ENCODE assay signal across 8 mouse cellular contexts in genomic region chr5:114139175-114139574, GRCm38 (mm10). TPM values are rescaled to one million over a fixed set of nuclear protein-coding genes. Genes with fewer than 3 reads are reported as not detected.
A peak's percentile ranks its signal among the peaks of the same experiment; 100 is the strongest.
DNase-seq lines count a peak whose midpoint lies in the region; ATAC-seq and TF ChIP-seq lines count a peak whose summit lies in the region.

No protein-coding gene starts in this region.

- no peak overlapping the region for H3K4me3 ChIP-seq in intestine, embryonic 16.5 days (ENCODE audit: low read length)
- H3K4me3 ChIP-seq in left cerebral cortex, adult 2 months, result no peak overlapping the region
- H3K4me3 ChIP-seq in midbrain, embryonic 12.5 days, result no peak overlapping the region
- H3K4me3 ChIP-seq in stomach, postnatal 0 days (ENCODE audit: low read depth, low read length), result no peak overlapping the region

- peak; percentile 82 for ATAC-seq in intestine, embryonic 16.5 days
- peak; percentile 69 for ATAC-seq in midbrain, embryonic 12.5 days (ENCODE audit: low FRiP score, low read depth)
- peak; percentile 76 for ATAC-seq in stomach, postnatal 0 days (ENCODE audit: low FRiP score, low TSS enrichment)
- ATAC-seq in erythroid progenitor cell, adult 5-6 weeks (replicated peaks; ENCODE audit: low FRiP score, poor library complexity, severe bottlenecking), result no peak

- WGBS in intestine, embryonic 16.5 days, result 28% methylated on average over 9 of the region's 9 CpGs
- 39% methylated on average over 9 of the region's 9 CpGs for WGBS in midbrain, embryonic 12.5 days
- 41% methylated on average over 9 of the region's 9 CpGs for WGBS in stomach, postnatal 0 days

- H3K4me1 ChIP-seq in intestine, embryonic 16.5 days (ENCODE audit: control insufficient read depth, insufficient read depth, low read length), result peaks cover 32% of the 10 kb centered on the region
- H3K4me1 ChIP-seq in midbrain, embryonic 12.5 days, result peaks cover 23% of the 10 kb centered on the region
- no peaks in the 10 kb centered on the region for H3K4me1 ChIP-seq in stomach, postnatal 0 days (replicated peaks; ENCODE audit: control insufficient read depth, insufficient read depth)

- intact Hi-C loops in left cerebral cortex, adult 2 months (cut with DNase I), result no loop called here

- DNase-seq in adrenal gland, postnatal 14 days, result peak; percentile 96
- peak; percentile 42 to 73 for DNase-seq in cerebellum, postnatal 25 days
- peak; percentile 100 for DNase-seq in heart, adult 11 months
- peak; percentile 56 to 75 for DNase-seq in left cerebral cortex, adult 2 months (ENCODE audit: extremely low spot score in 1 of 2, low spot score in 2 of 2)
- peak; percentile 89 for DNase-seq in stomach, postnatal 0 days (ENCODE audit: low spot score)

- peak overlapping the region; percentile 38; the same call in 1 of the 2 replicates for H3K4me2 ChIP-seq in intestine, embryonic 16.5 days (ENCODE audit: low read depth, low read length)
- H3K4me2 ChIP-seq in midbrain, embryonic 12.5 days (replicated peaks), result 0 out of 2 replicates have a peak overlapping the region, but pooled peaks have one; percentile 3
- no peak overlapping the region for H3K4me2 ChIP-seq in stomach, postnatal 0 days (replicated peaks; ENCODE audit: low read depth)

- no peak for TF ChIP-seq CTCF in left cerebral cortex, adult 2 months (IDR thresholded peaks at IDR 0.05)
- no peak for TF ChIP-seq CTCF in stomach, postnatal 0 days (IDR thresholded peaks at IDR 0.05; ENCODE audit: low read depth)

- TF ChIP-seq EP300 in stomach, postnatal 0 days (optimal IDR thresholded peaks at IDR 0.05), result no peak

- H3K27ac ChIP-seq in intestine, embryonic 16.5 days (ENCODE audit: low read length), result peak overlapping the region; percentile 90
- H3K27ac ChIP-seq in left cerebral cortex, adult 2 months, result peak overlapping the region; percentile 54
- H3K27ac ChIP-seq in midbrain, embryonic 12.5 days (replicated peaks), result peak overlapping the region; percentile 65
- H3K27ac ChIP-seq in stomach, postnatal 0 days (replicated peaks), result peak overlapping the region; percentile 86

- H3K9ac ChIP-seq in intestine, embryonic 16.5 days (ENCODE audit: low read depth, low read length), result 0 out of 2 replicates have a peak overlapping the region, but pooled peaks have one; percentile 20
- no peak overlapping the region; the same call in 1 of the 2 replicates for H3K9ac ChIP-seq in midbrain, embryonic 12.5 days (replicated peaks)
- no peak overlapping the region for H3K9ac ChIP-seq in stomach, postnatal 0 days (ENCODE audit: low read length)

- H3K36me3 ChIP-seq in intestine, embryonic 16.5 days (ENCODE audit: control insufficient read depth, insufficient read depth, low read length), result no peaks in the 10 kb centered on the region
- H3K36me3 ChIP-seq in midbrain, embryonic 12.5 days, result peaks cover 16% of the 10 kb centered on the region
- H3K36me3 ChIP-seq in stomach, postnatal 0 days (ENCODE audit: control insufficient read depth, insufficient read depth, low read length), result no peaks in the 10 kb centered on the region

- no peaks in the 10 kb centered on the region for H3K27me3 ChIP-seq in intestine, embryonic 16.5 days (replicated peaks; ENCODE audit: control insufficient read depth, insufficient read depth, low read length)
- no peaks in the 10 kb centered on the region for H3K27me3 ChIP-seq in midbrain, embryonic 12.5 days
- H3K27me3 ChIP-seq in stomach, postnatal 0 days (ENCODE audit: control insufficient read depth, insufficient read depth, low read length), result no peaks in the 10 kb centered on the region

- H3K9me3 ChIP-seq in intestine, embryonic 16.5 days (ENCODE audit: control insufficient read depth, low read length), result no peaks in the 10 kb centered on the region
- H3K9me3 ChIP-seq in midbrain, embryonic 12.5 days, result no peaks in the 10 kb centered on the region
- no peaks in the 10 kb centered on the region for H3K9me3 ChIP-seq in stomach, postnatal 0 days (ENCODE audit: control insufficient read depth, low read length)

RNA-seq across cellular contexts. Expression of gene Acacb, which starts 7.2 kb away (rescaled TPM):
- 121 and 148 TPM in 2 replicates for total RNA-seq in adrenal gland, postnatal 14 days (2021)
- 1.1 and 1.4 TPM in 2 replicates for polyA plus RNA-seq in intestine, embryonic 16.5 days (2015; fragmentation: Nextera tagmentation; extraction: Ambion mirVana)
- 1 to 10 TPM; 4.4 to 5.3 TPM for total RNA-seq in left cerebral cortex, adult 2 months (2021)
- polyA plus RNA-seq in midbrain, embryonic 12.5 days (2016; fragmentation: Nextera tagmentation; extraction: Ambion mirVana), result 2.5 and 3.1 TPM in 2 replicates
- 1.3 and 1.4 TPM in 2 replicates for polyA plus RNA-seq in stomach, postnatal 0 days (2015; fragmentation: Nextera tagmentation; extraction: Ambion mirVana)
- total RNA-seq in erythroid progenitor cell, adult 5-6 weeks (2015; ENCODE audit: low replicate concordance), result 1.3 TPM in 1 of 2 replicates, not detected in the other
- not detected in 2 replicates for total RNA-seq in erythroid progenitor cell, adult 5-6 weeks (2017; ENCODE audit: low replicate concordance)

RNA-seq across cellular contexts. Expression of gene Ung, which starts 9.0 kb away (rescaled TPM):
- 11.7 and 11.9 TPM in 2 replicates for total RNA-seq in adrenal gland, postnatal 14 days (2021)
- 32.2 and 35.5 TPM in 2 replicates for polyA plus RNA-seq in intestine, embryonic 16.5 days (2015; fragmentation: Nextera tagmentation; extraction: Ambion mirVana)
- total RNA-seq in left cerebral cortex, adult 2 months (2021), result 1 to 10 TPM; 2.6 to 3.1 TPM
- polyA plus RNA-seq in midbrain, embryonic 12.5 days (2016; fragmentation: Nextera tagmentation; extraction: Ambion mirVana), result 40.2 and 41.6 TPM in 2 replicates
- 15.1 and 16.2 TPM in 2 replicates for polyA plus RNA-seq in stomach, postnatal 0 days (2015; fragmentation: Nextera tagmentation; extraction: Ambion mirVana)
- total RNA-seq in erythroid progenitor cell, adult 5-6 weeks (2015; ENCODE audit: low replicate concordance), result 1.1 and 3.4 TPM in 2 replicates
- total RNA-seq in erythroid progenitor cell, adult 5-6 weeks (2017; ENCODE audit: low replicate concordance), result 1.7 and 5.5 TPM in 2 replicates

RNA-seq across cellular contexts. Expression of gene Alkbh2, which starts 11.2 kb away (rescaled TPM):
- total RNA-seq in adrenal gland, postnatal 14 days (2021), result 9.9 and 10.3 TPM in 2 replicates
- polyA plus RNA-seq in intestine, embryonic 16.5 days (2015; fragmentation: Nextera tagmentation; extraction: Ambion mirVana), result 7.6 and 10.1 TPM in 2 replicates
- total RNA-seq in left cerebral cortex, adult 2 months (2021), result 1 to 10 TPM; 5.9 to 7.2 TPM
- 8.9 and 12.7 TPM in 2 replicates for polyA plus RNA-seq in midbrain, embryonic 12.5 days (2016; fragmentation: Nextera tagmentation; extraction: Ambion mirVana)
- 6.2 and 6.9 TPM in 2 replicates for polyA plus RNA-seq in stomach, postnatal 0 days (2015; fragmentation: Nextera tagmentation; extraction: Ambion mirVana)
- 1.7 and 7.9 TPM in 2 replicates for total RNA-seq in erythroid progenitor cell, adult 5-6 weeks (2015; ENCODE audit: low replicate concordance)
- not detected in 2 replicates for total RNA-seq in erythroid progenitor cell, adult 5-6 weeks (2017; ENCODE audit: low replicate concordance)

RNA-seq across cellular contexts. Expression of gene Svop, which starts 47.8 kb away (rescaled TPM):
- total RNA-seq in adrenal gland, postnatal 14 days (2021), result 3.2 and 4.1 TPM in 2 replicates
- 1.7 and 2.0 TPM in 2 replicates for polyA plus RNA-seq in intestine, embryonic 16.5 days (2015; fragmentation: Nextera tagmentation; extraction: Ambion mirVana)
- 100 to 1,000 TPM; 172 to 190 TPM for total RNA-seq in left cerebral cortex, adult 2 months (2021)
- 47.6 and 51.7 TPM in 2 replicates for polyA plus RNA-seq in midbrain, embryonic 12.5 days (2016; fragmentation: Nextera tagmentation; extraction: Ambion mirVana)
- polyA plus RNA-seq in stomach, postnatal 0 days (2015; fragmentation: Nextera tagmentation; extraction: Ambion mirVana), result 1.1 and 1.2 TPM in 2 replicates
- not detected in 2 replicates for total RNA-seq in erythroid progenitor cell, adult 5-6 weeks (2015; ENCODE audit: low replicate concordance)
- total RNA-seq in erythroid progenitor cell, adult 5-6 weeks (2017; ENCODE audit: low replicate concordance), result 0.13 TPM in 1 of 2 replicates, not detected in the other

Comparison
In these comparisons a context has a peak if more than half of its experiments do, and no peak if none do; other contexts are left out.
1. RNA of gene Acacb, which starts 7.2 kb away (total RNA-seq): 121 to 148 TPM in adrenal gland, postnatal 14 days; 4.4 to 5.3 TPM in left cerebral cortex, adult 2 months and 1.3 TPM in erythroid progenitor cell, adult 5-6 weeks; every median in the first group is over 10 times any median in the second.
2. Peak in every context shown above with its lines, with median percentiles within 50 percentile points of each other: DNase-seq and H3K27ac ChIP-seq.